Mouse (Mus musculus) hindlimb bud, embryonic 11.5 days (tissue): ENCODE results near the gene Dnah17.
A peak's percentile ranks its signal among the peaks of the same experiment; 100 is the strongest.

Source experiments
- DNase-seq: peaks from one replicate; pipeline ENCODE4 v3.0.0-alpha.2; 2012; ENCODE audit warnings: low read depth, low spot score; ENCODE audit errors: extremely low spot score

The Dnah17 gene

GRCm38 (mm10) chr11:118031134-118031533 lies 99.3 kb downstream of the Dnah17 start:
- DNase-seq = no peak

- DNase-seq = no peak
Observed at GRCm38 (mm10) chr11:118029170-118029569, 101.3 kb downstream of the Dnah17 start.

- no peak for DNase-seq
Observed at GRCm38 (mm10) chr11:118024111-118024510, 106.3 kb downstream of the Dnah17 start.

- no peak for DNase-seq
Observed at GRCm38 (mm10) chr11:118023475-118023874, 107.0 kb downstream of the Dnah17 start.

- peak; percentile 35 for DNase-seq
Observed at GRCm38 (mm10) chr11:118021806-118022205, 108.6 kb downstream of the Dnah17 start.

GRCm38 (mm10) chr11:118018328-118018727 lies 112.1 kb downstream of the Dnah17 start:
- DNase-seq = no peak

GRCm38 (mm10) chr11:118015381-118016145 lies 114.9 kb downstream of the Dnah17 start:
- DNase-seq = no peak

- no peak for DNase-seq
Observed at GRCm38 (mm10) chr11:118014391-118014995, 115.9 kb downstream of the Dnah17 start.

- DNase-seq = no peak
Observed at GRCm38 (mm10) chr11:118013339-118013738, 117.1 kb downstream of the Dnah17 start.

GRCm38 (mm10) chr11:118012595-118012994 lies 117.8 kb downstream of the Dnah17 start:
- no peak for DNase-seq

GRCm38 (mm10) chr11:118009865-118010571 lies 120.4 kb downstream of the Dnah17 start:
- DNase-seq = no peak

GRCm38 (mm10) chr11:118008843-118009242 lies 121.6 kb downstream of the Dnah17 start:
- no peak for DNase-seq

GRCm38 (mm10) chr11:118008144-118008805 lies 122.2 kb downstream of the Dnah17 start:
- DNase-seq = no peak

GRCm38 (mm10) chr11:118007460-118008143 lies 122.8 kb downstream of the Dnah17 start:
- no peak for DNase-seq

- DNase-seq = no peak
Observed at GRCm38 (mm10) chr11:118004217-118004616, 126.2 kb downstream of the Dnah17 start.

GRCm38 (mm10) chr11:118003718-118004117 lies 126.7 kb downstream of the Dnah17 start:
- DNase-seq = no peak

GRCm38 (mm10) chr11:118003176-118003575 lies 127.3 kb downstream of the Dnah17 start:
- DNase-seq = no peak

GRCm38 (mm10) chr11:118000565-118001215 lies 129.7 kb downstream of the Dnah17 start:
- no peak for DNase-seq

- DNase-seq = no peak
Observed at GRCm38 (mm10) chr11:118000083-118000482, 130.4 kb downstream of the Dnah17 start.

- DNase-seq = no peak
Observed at GRCm38 (mm10) chr11:117999260-117999934, 131.0 kb downstream of the Dnah17 start.
